Mouse (Mus musculus): Measurements from ENCODE around the gene Rpl26.

- no peak for TF ChIP-seq POLR2A (IDR thresholded peaks at IDR 0.05; ENCODE audit: borderline replicate concordance, low read depth, low read length)
- TF ChIP-seq CTCF (IDR thresholded peaks at IDR 0.05; ENCODE audit: low read depth, low read length), result no peak
Measured at GRCm38 (mm10) chr11:68945245-68945644, 43.9 kb downstream of the Rpl26 start.

All from bone marrow macrophage, adult 2 months (primary cell).